Mouse (Mus musculus) left cerebral cortex, postnatal 14 days (tissue): ENCODE measurements around the gene Slit3. TPM values are rescaled to one million over a fixed set of nuclear protein-coding genes. Genes with fewer than 3 reads are reported as not detected.

ENCODE experiments used
- DNase-seq, 2 experiments: peaks; one replicate each; pipeline ENCODE4 v3.0.0; 2021 to 2022; ENCODE audit warnings: low spot score in 2 of 2, mixed read lengths in 1 of 2
- intact Hi-C: fragments of 180-260 bp; cut with DNase I; formaldehyde crosslinking; loops from one replicate; pipeline ENCODE4 v1.15.1; 2025
- total RNA-seq, 2 experiments: library from RNA; stranded (reverse); gene quantifications; 2 replicates each; pipeline ENCODE4 v1.2.3; 2021

Gene Slit3
- total RNA-seq, 2 experiments from 2014 or later, result 58.3 to 58.6 TPM

- intact Hi-C loops, result no loop called here
- DNase-seq, result no peak
Measured at GRCm38 (mm10) chr11:35288761-35289278, 167.8 kb downstream of the Slit3 start.

GRCm38 (mm10) chr11:35292228-35292747, 171.3 kb downstream of the Slit3 start:
- DNase-seq, result no peak
- intact Hi-C loops, result no loop called here

GRCm38 (mm10) chr11:35293197-35293596, 172.2 kb downstream of the Slit3 start:
- DNase-seq, result no peak
- intact Hi-C loops, result no loop called here

GRCm38 (mm10) chr11:35294670-35295069, 173.6 kb downstream of the Slit3 start:
- DNase-seq, result no peak
- intact Hi-C loops, result no loop called here

GRCm38 (mm10) chr11:35295162-35295799, 174.3 kb downstream of the Slit3 start:
- no peak for DNase-seq
- intact Hi-C loops, result no loop called here

GRCm38 (mm10) chr11:35296803-35297202, 175.8 kb downstream of the Slit3 start:
- intact Hi-C loops, result no loop called here

GRCm38 (mm10) chr11:35297319-35297718, 176.3 kb downstream of the Slit3 start:
- intact Hi-C loops, result no loop called here
- no peak for DNase-seq

More at GRCm38 (mm10) chr11:35296803-35297202, 175.8 kb downstream of the Slit3 start:
- DNase-seq, result no peak

GRCm38 (mm10) chr11:35298526-35298925, 177.5 kb downstream of the Slit3 start:
- no peak for DNase-seq
- intact Hi-C loops, result no loop called here

- intact Hi-C loops, result no loop called here
- no peak for DNase-seq
Measured at GRCm38 (mm10) chr11:35299857-35300375, 178.9 kb downstream of the Slit3 start.

- DNase-seq, result no peak
- intact Hi-C loops, result no loop called here
Measured at GRCm38 (mm10) chr11:35302272-35302671, 181.2 kb downstream of the Slit3 start.

- DNase-seq, result no peak
- intact Hi-C loops, result no loop called here
Measured at GRCm38 (mm10) chr11:35304216-35304975, 183.4 kb downstream of the Slit3 start.

- intact Hi-C loops, result no loop called here
Measured at GRCm38 (mm10) chr11:35305111-35305510, 184.1 kb downstream of the Slit3 start.

GRCm38 (mm10) chr11:35305910-35306309, 184.9 kb downstream of the Slit3 start:
- peak in 1 of 2 experiments; percentile 43 for DNase-seq

More at GRCm38 (mm10) chr11:35305111-35305510, 184.1 kb downstream of the Slit3 start:
- no peak for DNase-seq

GRCm38 (mm10) chr11:35306922-35307321, 185.9 kb downstream of the Slit3 start:
- DNase-seq, result no peak

More at GRCm38 (mm10) chr11:35305910-35306309, 184.9 kb downstream of the Slit3 start:
- intact Hi-C loops, result no loop called here

GRCm38 (mm10) chr11:35307992-35308391, 187.0 kb downstream of the Slit3 start:
- DNase-seq, result no peak
- intact Hi-C loops, result no loop called here

More at GRCm38 (mm10) chr11:35306922-35307321, 185.9 kb downstream of the Slit3 start:
- intact Hi-C loops, result no loop called here

- intact Hi-C loops, result no loop called here
- no peak for DNase-seq
Measured at GRCm38 (mm10) chr11:35315449-35316028, 194.5 kb downstream of the Slit3 start.

GRCm38 (mm10) chr11:35317221-35317620, 196.2 kb downstream of the Slit3 start:
- intact Hi-C loops, result no loop called here

GRCm38 (mm10) chr11:35317775-35318432, 196.9 kb downstream of the Slit3 start:
- DNase-seq, result no peak
- intact Hi-C loops, result no loop called here

More at GRCm38 (mm10) chr11:35317221-35317620, 196.2 kb downstream of the Slit3 start:
- DNase-seq, result no peak

- DNase-seq, result no peak
- intact Hi-C loops, result no loop called here
Measured at GRCm38 (mm10) chr11:35318433-35319020, 197.5 kb downstream of the Slit3 start.
